Mouse (Mus musculus) brain, embryonic 18.5 days (tissue): ENCODE results near the gene Gpat2.

Experiments
- DNase-seq: peaks from one replicate; pipeline ENCODE4 v3.0.0-alpha.2; 2012; ENCODE audit warnings: low read depth, low spot score

Gene Gpat2

DNA sequence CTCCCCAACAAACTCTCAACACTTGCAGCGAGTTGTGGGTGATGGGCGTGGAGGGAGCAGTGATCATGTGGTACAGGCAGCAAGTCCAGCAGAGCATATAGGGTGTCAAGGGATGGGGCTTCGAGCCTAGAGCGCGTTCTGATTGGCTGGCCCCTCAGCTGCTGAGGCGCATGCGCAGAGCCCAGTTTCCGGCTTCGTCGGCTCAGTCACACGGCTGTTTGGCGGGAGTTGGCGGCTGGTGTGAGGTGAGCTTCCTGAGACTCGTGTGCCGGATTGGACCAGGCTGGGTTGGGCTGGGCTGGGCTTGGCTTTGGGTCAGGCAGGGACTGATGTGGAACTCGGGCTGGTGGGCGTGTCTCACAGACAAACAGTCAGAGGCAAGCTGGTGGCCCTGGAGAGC is at the start of gene Gpat2:
Gene Gpat2 (plus strand): TSS at position 223 of the 400 bp plus-strand sequence.
- DNase-seq = no peak

DNA sequence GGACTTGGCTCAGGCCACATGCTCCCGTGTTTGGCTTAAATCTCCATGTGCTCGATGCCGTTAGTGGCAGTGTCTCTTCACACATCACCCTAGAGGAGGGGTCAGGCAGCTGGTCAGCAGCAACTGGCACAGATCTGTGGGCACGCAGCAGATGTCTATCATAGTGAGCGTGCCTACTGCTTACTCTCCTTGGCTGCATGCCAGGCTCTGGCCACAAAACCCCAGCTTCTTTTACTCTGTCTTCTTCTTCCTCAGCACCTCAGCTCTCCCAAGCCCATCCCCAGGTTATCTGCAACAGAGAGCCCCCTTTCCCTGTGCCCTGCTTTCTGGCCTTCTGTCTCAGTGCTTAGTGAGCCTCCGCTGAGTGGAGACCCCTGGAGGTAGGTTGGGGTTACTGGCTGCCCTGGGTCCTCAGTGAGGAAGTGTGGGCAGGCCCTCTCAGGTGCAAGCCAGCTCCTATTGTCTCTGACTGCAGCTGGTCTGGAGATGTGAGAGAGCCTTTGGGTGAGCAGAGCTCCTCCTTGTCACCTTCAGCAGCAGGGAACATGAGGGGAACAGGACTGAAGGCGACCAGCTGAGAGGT is 49.1 kb upstream of the Gpat2 start:
- DNase-seq = no peak

DNA sequence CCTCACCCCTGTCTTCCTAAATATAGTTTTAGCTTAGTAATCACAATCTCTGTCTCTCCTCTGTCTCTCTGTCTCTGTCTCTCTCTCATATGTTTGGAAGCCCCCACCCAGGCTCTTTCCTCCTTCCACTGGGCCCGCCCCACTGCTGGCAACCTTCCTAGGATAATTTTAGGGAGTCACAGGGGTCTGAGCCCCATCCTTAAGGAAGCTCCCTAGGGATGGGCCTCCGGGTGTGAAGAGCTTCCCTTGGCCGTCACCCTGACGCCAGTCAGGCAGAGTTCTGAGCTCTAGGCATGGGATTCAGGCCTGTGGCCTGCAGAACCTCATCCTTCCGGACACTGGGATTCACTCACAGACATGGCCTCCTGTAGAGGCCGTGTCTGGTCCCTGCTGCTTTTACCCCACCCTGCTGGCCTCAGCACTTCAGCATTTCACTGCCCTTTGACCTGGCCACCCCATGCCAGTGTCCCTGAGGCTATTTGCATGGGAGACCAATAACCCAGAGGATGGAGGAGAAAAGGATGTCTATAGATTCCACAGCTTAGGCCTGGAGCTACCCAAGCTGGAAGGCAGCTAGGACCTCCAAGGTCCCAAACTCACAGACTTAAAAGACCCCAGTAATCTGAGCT is 48.5 kb upstream of the Gpat2 start:
- DNase-seq = no peak

DNA sequence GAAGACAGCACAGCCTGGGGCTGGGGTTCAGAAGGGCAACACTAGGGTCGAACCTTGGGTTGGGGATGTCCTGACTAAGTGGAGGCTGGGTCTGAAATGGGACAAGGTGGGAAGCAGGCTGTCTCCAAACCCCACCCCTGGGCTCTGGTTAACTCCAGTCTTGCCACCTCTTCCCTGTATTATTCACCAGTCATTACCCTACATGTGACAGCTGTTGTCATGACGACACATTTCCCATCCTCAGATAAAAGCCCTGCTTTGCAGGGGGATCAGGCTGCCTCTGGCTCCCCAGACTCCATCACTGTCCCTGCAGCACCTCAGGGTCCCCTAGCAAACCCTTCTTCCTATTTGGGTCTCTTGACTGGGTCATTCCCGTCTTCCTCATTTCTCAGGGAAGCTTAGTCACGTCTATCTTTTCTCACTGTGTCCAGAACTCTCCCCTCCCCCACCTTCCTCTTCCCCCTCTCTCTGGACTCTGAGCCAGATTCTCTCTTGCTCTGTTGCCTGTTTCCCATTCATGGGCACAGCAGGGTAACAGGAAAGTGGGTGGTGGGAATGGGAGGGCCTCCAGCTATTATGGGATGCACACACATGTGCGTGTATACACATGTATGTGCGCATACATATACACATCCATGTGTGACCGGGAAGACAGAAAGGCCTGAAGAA is 46.9 kb upstream of the Gpat2 start:
- no peak for DNase-seq

DNA sequence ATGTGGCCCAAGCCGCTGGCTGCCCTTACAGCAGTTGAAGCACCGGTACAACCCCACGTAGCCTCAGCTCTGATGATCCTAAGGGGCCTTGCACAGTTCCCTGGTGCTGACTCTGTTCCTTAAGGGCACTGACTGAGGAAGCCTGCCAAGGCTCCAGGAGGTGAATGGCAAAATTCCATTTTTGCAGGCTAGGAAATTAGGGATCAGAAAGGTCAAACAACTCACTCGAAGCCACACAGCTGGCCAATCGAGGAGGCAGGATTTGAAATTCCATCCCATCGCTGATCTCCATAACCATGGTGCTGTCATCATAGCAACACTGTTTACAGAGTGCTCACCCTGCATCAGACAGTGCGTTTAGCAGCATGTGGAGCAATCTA is 46.4 kb upstream of the Gpat2 start:
- no peak for DNase-seq

DNA sequence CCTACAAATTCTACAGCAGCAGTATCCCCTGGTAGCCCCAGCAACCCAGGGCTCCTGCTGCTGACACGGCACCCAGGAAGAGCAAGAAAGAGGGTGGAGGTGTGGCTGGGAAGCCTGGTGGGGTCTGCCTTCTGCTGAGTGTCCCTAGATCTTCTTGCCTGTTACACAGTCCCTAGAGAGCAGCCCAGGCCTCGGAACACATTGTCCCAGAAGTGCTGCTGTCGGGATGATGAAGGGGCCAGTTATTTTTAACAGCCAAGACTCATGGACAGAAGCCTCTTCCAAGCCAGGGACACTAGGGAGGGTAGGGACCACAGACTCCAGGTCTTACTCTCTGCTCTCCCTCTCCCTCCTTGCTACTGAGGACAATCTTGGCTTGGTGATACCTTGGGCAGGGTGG is 45.7 kb upstream of the Gpat2 start:
- DNase-seq = no peak

DNA sequence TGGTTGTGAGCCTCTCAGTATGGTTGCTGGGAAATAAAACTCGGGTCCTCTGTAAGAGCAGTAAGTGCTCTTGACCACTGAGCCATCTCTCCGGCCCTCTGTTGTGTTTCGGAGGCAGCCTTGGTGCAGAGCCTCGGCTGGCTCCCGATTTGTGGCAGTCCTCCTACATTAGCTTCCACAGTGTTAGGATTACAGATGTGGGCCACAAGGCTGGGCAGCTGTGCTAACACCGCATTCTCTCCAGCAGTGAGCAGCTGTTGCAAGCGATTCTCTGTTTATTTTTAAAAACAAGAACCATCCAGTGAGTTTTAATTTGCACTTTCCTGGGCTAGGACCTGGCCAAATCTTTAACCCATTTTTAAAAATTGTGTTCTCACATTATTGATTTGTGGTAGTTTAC is 41.1 kb upstream of the Gpat2 start:
- no peak for DNase-seq

DNA sequence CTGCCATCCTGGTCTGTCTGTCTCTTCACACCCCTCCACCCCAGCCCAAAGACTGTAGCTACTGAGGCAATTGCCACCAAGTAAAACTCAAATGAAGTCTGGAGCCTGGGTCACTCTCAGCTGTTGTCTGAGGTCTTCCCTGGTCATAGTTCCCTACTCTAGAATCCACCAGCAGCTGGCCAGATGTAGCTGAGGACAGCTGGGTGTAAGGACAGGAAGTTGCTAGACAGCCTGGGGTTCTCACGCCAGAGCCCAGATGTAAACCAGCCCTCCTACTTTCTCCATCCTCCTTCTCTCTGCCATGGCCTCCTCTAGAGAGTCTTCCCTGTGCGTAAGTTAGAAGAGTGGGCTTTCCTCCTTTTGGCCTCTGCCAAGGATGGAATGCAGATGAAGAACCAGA is 37.5 kb upstream of the Gpat2 start:
- no peak for DNase-seq

DNA sequence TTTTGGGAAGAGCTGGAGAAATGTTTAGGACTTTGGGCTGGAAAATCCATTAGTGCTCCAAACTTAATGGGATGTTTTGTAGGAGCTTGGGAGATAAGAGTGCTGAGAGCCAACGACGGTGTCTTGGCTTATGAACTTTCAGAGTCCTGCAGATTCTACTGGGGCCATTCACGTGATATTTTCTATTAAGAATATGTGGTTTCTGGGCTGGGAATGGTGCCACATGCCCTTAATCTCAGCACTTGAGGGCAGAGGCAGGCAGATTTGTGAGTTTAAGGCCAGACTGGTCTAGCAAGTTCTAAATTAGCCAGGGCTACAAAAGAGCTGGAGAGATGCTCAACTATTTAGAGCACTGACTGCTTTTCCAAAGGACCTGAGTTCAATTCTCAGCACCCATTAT is 34.6 kb upstream of the Gpat2 start:
- no peak for DNase-seq

DNA sequence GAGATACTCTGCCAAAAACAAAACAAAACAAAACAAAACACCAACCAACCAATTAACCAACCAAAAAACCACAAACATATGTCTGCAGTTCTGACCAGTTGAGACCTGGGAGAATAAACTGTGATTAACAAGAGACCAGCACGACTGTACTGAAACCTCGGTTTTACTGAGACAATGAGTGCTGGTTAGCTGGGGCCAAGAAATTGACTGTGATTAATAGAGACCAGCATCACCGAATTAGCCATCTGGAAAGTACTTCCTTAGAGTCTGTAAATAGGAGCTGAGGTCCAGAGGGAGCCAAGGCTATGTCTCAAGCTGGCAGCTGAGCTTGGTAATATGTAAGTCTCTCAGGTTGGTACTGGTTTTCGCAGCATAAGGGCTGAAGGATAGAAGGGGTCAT is 34.2 kb upstream of the Gpat2 start:
- DNase-seq = no peak

DNA sequence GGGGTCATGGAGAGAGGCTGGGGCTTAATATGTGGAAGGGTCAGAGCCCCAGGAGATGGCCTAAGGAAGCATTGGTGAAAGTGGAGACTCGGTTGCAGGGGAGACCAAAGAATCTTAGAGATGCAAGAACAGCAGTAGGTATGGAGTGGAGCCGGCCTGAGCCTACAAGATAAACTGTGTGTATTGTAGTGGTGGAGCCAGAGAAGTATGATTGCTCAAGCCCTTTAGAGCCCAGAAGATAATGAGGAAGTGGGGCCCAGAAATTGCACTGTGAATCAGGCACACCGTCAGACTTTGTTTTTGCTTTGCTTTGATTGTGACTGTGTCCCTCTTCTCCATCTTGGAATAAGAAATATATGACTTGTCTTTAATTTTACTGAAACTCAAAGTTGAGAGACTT is 33.7 kb upstream of the Gpat2 start:
- DNase-seq = no peak

DNA sequence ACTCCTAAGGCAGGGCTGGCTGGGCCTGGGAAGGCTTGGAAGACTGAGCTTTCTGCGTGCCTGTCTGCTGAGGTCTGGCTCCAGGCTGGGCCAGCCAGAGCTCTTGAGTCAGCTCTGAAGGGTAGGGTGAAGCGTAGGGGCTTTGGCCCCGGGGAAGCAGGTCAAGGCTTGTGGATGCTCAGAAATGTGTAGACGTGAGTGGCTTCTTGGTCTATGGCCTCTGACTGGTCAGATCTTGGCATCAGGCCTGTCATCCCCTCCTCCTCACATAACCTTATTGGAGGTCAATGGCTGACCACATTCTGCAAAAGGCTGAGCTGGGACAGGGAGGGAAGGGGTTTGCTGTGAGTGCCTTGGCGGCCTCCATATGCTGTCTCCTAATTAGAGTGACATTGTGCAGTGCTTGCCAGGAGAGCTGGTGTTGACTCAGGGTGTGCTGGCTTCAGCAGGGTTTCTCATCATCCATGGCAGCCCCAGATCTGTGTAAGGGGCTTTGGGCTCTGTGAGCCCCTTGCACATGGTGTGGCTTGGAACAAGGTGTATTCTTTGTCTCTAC is 30.3 kb upstream of the Gpat2 start:
- DNase-seq = no peak

DNA sequence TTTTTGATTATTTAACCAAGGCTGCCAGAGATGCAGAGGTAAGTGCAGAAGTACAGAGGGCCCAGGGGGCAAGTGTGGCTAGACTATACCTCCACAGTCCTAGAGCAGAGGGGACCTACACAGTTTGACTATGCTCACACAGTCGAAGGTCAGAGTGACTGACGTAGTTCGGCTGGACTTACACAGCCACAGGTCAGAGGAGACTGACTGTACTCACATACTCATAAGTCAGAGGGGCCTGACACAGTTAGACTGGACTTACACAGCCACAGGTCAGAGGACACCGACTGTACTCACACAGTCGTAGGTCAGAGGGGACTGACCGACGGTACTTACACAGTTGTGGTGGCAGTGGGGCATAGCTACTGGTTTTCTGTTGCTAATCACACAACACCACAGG is 26.3 kb upstream of the Gpat2 start:
- DNase-seq = no peak

DNA sequence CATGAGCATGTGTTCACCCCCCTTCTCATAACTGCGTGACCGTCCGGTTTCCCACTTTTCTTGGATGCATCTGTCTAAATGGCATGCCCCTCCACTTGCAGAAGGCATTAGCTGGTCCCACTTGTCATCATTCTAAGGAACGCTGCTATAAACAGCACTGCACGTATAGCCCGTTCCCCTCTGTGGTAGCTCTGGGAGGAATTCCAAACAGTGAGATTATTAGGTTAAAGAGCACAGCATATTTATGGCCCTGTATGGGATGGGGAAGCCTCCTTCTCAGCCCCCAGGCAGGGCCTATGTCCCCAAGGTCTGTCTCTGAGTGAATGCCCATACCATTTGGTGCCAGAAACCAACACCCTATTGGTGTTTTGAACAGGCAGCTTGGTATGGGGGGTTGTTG is 13.9 kb upstream of the Gpat2 start:
- DNase-seq = no peak

DNA sequence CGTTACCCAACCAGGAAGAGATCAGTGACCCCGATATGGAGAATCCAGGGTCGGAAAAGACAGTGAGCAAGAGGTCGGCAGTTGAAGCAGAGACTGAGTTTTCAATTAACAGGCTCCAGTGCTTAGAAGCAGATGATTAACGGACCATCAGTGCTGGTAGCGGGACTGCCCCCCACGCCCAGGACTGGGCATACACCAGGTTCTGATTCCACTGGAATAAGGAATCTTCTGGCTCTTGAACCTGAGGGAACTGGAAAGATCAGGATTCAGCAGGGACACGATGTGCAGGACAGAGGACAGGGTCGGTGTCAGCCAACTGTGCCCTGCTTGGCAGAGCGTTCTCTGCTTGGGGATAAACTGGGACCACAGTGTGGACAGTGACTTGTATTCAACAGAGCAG is 9.2 kb upstream of the Gpat2 start:
- DNase-seq = no peak

DNA sequence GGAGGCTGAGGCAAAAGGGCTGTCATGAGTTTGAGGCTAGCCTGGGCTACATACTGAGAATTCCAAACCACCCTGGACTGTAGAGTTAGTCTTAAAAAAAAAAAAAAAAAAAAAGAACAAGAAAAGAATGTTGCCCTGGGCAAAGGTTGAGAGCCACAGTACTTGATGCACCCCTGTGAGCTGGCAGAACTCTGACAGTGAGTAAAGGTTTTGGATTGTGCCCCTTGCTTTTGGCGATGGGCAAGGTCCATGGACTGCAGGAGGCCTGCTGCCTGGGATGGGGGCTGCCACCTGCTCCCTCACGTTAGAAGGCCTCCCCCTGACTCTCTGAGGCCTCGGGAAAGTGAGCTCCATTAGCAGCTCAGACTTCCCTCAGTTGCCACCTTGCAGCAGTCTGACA is 8.3 kb upstream of the Gpat2 start:
- DNase-seq = no peak

DNA sequence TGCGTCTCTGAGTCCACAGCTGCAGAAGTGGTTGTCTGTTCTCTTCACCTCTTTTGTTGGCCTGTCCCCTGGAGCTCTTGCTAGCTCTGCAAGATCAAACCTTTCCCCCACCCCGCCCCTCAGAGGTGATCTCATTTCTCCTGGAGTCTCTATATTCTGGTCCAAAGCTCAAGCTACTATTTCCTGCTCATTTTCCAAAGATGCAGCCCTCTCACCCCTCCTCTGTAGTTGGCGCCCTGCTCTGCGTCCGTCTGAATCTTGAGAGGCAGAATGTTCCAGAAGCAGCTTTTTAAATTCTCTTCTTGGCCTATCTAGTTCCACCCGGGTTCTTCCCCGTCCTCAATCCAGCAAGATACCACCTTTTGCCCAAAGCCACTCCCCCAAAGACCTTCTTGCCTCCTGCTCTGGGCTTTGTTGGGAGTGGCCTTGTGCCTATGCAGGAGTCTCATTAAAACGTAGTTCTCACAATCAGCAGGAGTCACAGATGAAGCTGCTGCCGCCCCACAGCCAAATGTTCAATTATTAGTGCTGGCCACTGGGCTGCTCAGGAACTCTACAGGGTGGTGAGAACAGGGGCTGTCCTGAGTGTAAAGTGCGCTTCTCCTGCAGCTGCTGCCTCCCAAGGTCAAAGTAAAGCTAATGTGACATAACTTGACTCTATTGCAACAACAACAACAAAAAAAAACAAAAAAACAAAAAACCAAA is 6.6 kb upstream of the Gpat2 start:
- no peak for DNase-seq

DNA sequence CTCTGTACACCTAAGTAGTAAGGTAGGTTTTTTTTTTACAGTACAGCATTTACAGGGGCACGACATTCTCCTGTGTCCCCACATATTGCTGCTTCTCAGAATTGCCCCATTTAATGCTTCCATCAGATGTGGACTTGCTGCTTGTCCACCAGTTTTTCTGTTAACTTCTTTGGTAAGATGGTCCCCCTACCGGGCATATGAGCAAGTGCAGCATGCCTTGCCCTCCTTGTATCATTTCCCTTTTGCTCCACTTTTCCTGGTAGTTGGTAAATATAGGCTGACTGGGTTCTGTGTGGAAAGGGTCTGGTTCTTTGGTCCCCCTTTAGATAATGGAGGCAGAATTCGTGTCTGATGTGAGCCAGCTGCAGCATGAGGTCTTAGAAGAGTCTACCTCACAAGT is 5.2 kb downstream of the Gpat2 start:
- DNase-seq = no peak

DNA sequence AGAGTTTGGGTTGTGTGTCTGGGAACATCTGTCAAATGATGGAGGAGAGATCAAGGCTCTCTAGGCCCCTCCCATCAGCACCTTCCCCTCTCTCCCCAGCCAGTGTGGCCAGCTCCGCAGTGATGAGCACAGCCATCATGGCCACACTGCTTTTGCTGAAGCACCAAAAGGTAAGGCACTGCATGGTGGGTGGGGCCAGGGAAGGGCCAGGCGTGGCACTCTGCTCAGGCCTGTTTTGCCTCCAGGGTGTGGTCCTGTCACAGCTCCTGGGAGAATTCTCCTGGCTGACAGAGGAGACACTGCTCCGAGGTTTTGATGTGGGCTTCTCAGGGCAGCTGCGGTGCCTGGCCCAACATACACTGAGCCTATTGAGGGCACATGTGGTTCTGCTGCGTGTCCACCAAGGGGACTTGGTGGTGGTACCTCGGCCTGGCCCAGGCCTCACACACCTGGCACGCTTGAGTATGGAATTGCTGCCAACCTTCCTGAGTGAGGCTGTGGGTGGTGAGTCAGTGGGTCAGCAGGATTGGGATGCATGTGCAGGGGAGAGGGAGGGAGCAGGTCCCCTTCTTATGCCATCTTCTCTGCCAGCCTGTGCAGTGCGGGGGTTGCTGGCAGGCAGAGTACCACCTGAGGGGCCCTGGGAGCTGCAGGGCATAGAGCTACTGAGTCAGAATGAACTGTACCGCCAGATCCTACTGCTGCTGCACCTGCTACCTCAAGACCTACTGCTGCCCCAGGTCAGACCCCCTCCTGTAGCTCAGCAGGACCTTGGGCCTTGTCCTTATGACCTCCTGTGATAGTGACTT is 8.7 kb downstream of the Gpat2 start:
- no peak for DNase-seq

DNA sequence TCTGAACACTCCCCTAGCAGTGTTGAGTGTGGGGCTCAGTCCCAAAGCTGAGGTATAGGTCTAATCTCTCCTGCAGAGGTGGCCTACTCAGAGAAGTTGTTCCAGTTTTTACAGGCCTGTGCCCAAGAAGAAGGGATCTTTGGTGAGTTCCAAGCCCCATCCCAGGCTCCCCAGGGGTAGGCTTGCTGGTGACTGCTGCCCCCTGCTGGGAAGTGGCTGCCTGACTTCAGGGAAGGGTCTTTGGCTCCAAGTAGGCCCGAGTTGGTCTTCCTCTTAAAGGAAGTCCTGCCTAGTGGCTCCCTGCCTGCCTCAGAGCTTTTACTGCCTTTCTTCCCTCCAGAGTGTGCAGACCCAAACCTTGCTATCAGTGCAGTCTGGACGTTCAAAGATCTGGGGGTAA is 10.1 kb downstream of the Gpat2 start:
- DNase-seq = no peak

DNA sequence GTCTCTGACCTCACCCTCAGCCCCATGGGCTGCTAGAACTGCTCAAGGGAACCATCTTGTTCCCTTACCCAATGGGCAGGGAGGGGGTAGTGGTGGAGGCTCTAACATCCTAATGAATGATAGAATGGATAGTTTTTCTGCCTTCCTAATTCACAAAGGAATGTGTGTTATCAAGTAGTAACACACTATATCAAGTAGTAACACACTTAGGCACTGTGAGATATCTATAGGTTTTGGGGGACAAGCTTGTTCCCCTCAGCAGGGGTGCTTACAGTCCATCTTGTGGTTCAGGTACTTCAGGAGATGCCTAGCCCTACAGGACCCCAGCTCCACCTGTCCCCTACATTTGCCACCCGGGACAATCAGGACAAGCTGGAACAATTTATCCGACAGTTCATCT is 10.6 kb downstream of the Gpat2 start:
- DNase-seq = no peak

DNA sequence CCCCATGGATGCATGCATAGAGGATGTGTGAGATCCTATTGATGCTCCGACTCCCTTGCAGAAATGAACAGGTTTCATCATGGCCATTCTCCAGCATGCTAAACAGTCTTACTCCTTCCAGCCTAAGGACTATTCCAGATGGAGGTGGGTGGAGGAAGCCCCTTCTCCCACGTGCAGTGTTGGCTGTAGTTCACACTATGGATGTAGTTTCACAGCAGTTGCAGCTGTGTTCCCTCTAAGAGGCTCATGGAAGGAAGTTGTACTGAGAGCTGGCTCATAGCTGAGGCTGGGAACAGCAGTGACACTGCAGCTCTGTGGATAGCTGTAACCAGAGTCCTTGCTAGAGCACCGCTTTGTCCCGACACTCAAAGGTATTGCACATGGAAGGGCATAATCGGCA is 12.7 kb downstream of the Gpat2 start:
- no peak for DNase-seq
